In genomic region chr11:48152219-48152618, GRCm38 (mm10) we compare ENCODE assay signal across 24 mouse cellular contexts.
DNase-seq lines count a peak whose midpoint lies in the region; ATAC-seq and TF ChIP-seq lines count a peak whose summit lies in the region.
"Had no signal": no experiment of that assay in that cellular context is flagged by ENCODE, and none has a peak within 500 bp of the region (broad histone marks: within the 10 kb centered on the region; RNA-seq: fewer than 3 reads in every experiment).

No protein-coding gene starts in this region.

- no peak overlapping the region for H3K9ac ChIP-seq in kidney, embryonic 15.5 days
- no peak overlapping the region for H3K9ac ChIP-seq in kidney, embryonic 16.5 days (replicated peaks; ENCODE audit: low read length)
- no peak overlapping the region for H3K9ac ChIP-seq in lung, embryonic 14.5 days
- no peak overlapping the region for H3K9ac ChIP-seq in midbrain, embryonic 11.5 days (ENCODE audit: low read length)
- H3K9ac ChIP-seq: embryonic facial prominence, embryonic 12.5 days; embryonic facial prominence, embryonic 15.5 days; forebrain, postnatal 0 days; hindbrain, embryonic 12.5 days; hindbrain, embryonic 15.5 days had no signal

- no peaks in the 10 kb centered on the region for H3K9me3 ChIP-seq in kidney, embryonic 15.5 days (replicated peaks)
- H3K9me3 ChIP-seq in kidney, embryonic 16.5 days (ENCODE audit: low read length), result no peaks in the 10 kb centered on the region
- H3K9me3 ChIP-seq in lung, embryonic 14.5 days (ENCODE audit: low read depth, low read length), result no peaks in the 10 kb centered on the region
- no peaks in the 10 kb centered on the region for H3K9me3 ChIP-seq in midbrain, embryonic 11.5 days (ENCODE audit: control insufficient read depth, low read length)
- H3K9me3 ChIP-seq: embryonic facial prominence, embryonic 12.5 days; embryonic facial prominence, embryonic 15.5 days; hindbrain, embryonic 12.5 days; hindbrain, embryonic 15.5 days had no signal

- TF ChIP-seq POLR2A in kidney, adult 2 months (IDR thresholded peaks at IDR 0.05; ENCODE audit: low read depth, low read length), result no peak

- TF ChIP-seq CTCF in kidney, adult 2 months (conservative IDR thresholded peaks at IDR 0.05; ENCODE audit: insufficient read depth, insufficient read length, low read depth, low read length), result no peak
- no peak for TF ChIP-seq CTCF in lung, embryonic 14.5 days (IDR thresholded peaks at IDR 0.05; ENCODE audit: low read depth)

- H3K4me2 ChIP-seq in kidney, embryonic 15.5 days, result no peak overlapping the region
- no peak overlapping the region for H3K4me2 ChIP-seq in kidney, embryonic 16.5 days (replicated peaks; ENCODE audit: low read depth, low read length)
- H3K4me2 ChIP-seq in lung, embryonic 14.5 days, result no peak overlapping the region
- no peak overlapping the region for H3K4me2 ChIP-seq in midbrain, embryonic 11.5 days
- H3K4me2 ChIP-seq: embryonic facial prominence, embryonic 12.5 days; embryonic facial prominence, embryonic 15.5 days; heart, embryonic 11.5 days; hindbrain, embryonic 12.5 days; hindbrain, embryonic 15.5 days had no signal

- WGBS in kidney, adult 2 months, result 32% methylated on average over 6 of the region's 6 CpGs
- WGBS in kidney, embryonic 15.5 days, result 56% methylated on average over 6 of the region's 6 CpGs
- 53% methylated on average over 6 of the region's 6 CpGs for WGBS in kidney, embryonic 16.5 days
- WGBS in lung, embryonic 14.5 days, result 17% methylated on average over 6 of the region's 6 CpGs
- 87% methylated on average over 6 of the region's 6 CpGs for WGBS in midbrain, embryonic 11.5 days

- no peak overlapping the region for H3K27ac ChIP-seq in kidney, adult 2 months (ENCODE audit: insufficient read depth, low read depth, low read length)
- no peak overlapping the region for H3K27ac ChIP-seq in kidney, embryonic 15.5 days
- no peak overlapping the region for H3K27ac ChIP-seq in kidney, embryonic 16.5 days (ENCODE audit: low read length)
- no peak overlapping the region for H3K27ac ChIP-seq in lung, embryonic 14.5 days (ENCODE audit: low read depth)
- H3K27ac ChIP-seq in midbrain, embryonic 11.5 days (ENCODE audit: low read depth, low read length), result no peak overlapping the region
- H3K27ac ChIP-seq: embryonic facial prominence, embryonic 12.5 days; embryonic facial prominence, embryonic 15.5 days; gastrocnemius, adult 2 months; hindbrain, embryonic 12.5 days; hindbrain, embryonic 15.5 days had no signal

- H3K36me3 ChIP-seq in kidney, adult 2 months (ENCODE audit: control insufficient read depth, insufficient read depth, low read length), result no peaks in the 10 kb centered on the region
- no peaks in the 10 kb centered on the region for H3K36me3 ChIP-seq in kidney, embryonic 15.5 days
- H3K36me3 ChIP-seq in kidney, embryonic 16.5 days (ENCODE audit: insufficient read depth, low read length), result no peaks in the 10 kb centered on the region
- H3K36me3 ChIP-seq in lung, embryonic 14.5 days (ENCODE audit: insufficient read depth), result no peaks in the 10 kb centered on the region
- H3K36me3 ChIP-seq in midbrain, embryonic 11.5 days (ENCODE audit: control insufficient read depth, insufficient read depth, low read length), result no peaks in the 10 kb centered on the region
- H3K36me3 ChIP-seq: embryonic facial prominence, embryonic 12.5 days; embryonic facial prominence, embryonic 15.5 days; hindbrain, embryonic 12.5 days; hindbrain, embryonic 15.5 days had no signal

- H3K4me1 ChIP-seq in kidney, adult 2 months (ENCODE audit: control insufficient read depth, insufficient read depth, low read length), result no peaks in the 10 kb centered on the region
- no peaks in the 10 kb centered on the region for H3K4me1 ChIP-seq in kidney, embryonic 15.5 days
- H3K4me1 ChIP-seq in kidney, embryonic 16.5 days (ENCODE audit: insufficient read depth, low read length), result no peaks in the 10 kb centered on the region
- H3K4me1 ChIP-seq in lung, embryonic 14.5 days (ENCODE audit: insufficient read depth), result no peaks in the 10 kb centered on the region
- H3K4me1 ChIP-seq in midbrain, embryonic 11.5 days (ENCODE audit: control insufficient read depth, insufficient read depth, low read length), result no peaks in the 10 kb centered on the region
- H3K4me1 ChIP-seq: embryonic facial prominence, embryonic 12.5 days; embryonic facial prominence, embryonic 15.5 days; hindbrain, embryonic 12.5 days; hindbrain, embryonic 15.5 days had no signal

- no peaks in the 10 kb centered on the region for H3K27me3 ChIP-seq in kidney, adult 2 months (replicated peaks; ENCODE audit: control insufficient read depth, insufficient read depth, low read length)
- no peaks in the 10 kb centered on the region for H3K27me3 ChIP-seq in kidney, embryonic 15.5 days
- H3K27me3 ChIP-seq in kidney, embryonic 16.5 days (ENCODE audit: insufficient read depth, low read length), result no peaks in the 10 kb centered on the region
- no peaks in the 10 kb centered on the region for H3K27me3 ChIP-seq in lung, embryonic 14.5 days (ENCODE audit: insufficient read depth, low read length)
- no peaks in the 10 kb centered on the region for H3K27me3 ChIP-seq in midbrain, embryonic 11.5 days (ENCODE audit: control insufficient read depth, insufficient read depth, low read length)
- H3K27me3 ChIP-seq: embryonic facial prominence, embryonic 12.5 days; embryonic facial prominence, embryonic 15.5 days; hindbrain, embryonic 12.5 days; hindbrain, embryonic 15.5 days had no signal

- no peak for ATAC-seq in kidney, embryonic 15.5 days (replicated peaks; ENCODE audit: low FRiP score)
- ATAC-seq in kidney, embryonic 16.5 days (ENCODE audit: low FRiP score, low TSS enrichment), result no peak
- no peak for ATAC-seq in lung, embryonic 14.5 days (ENCODE audit: insufficient read depth)
- ATAC-seq in midbrain, embryonic 11.5 days (ENCODE audit: low FRiP score), result no peak
- ATAC-seq: CD4-positive, CD25-positive, alpha-beta regulatory T cell, adult 4 months; forebrain, embryonic 14.5 days; forebrain, postnatal 0 days had no signal

- H3K4me3 ChIP-seq in kidney, adult 2 months (ENCODE audit: insufficient read depth, low read depth, low read length), result no peak overlapping the region
- H3K4me3 ChIP-seq in kidney, embryonic 15.5 days (replicated peaks), result no peak overlapping the region
- H3K4me3 ChIP-seq in kidney, embryonic 16.5 days (ENCODE audit: low read length), result no peak overlapping the region
- H3K4me3 ChIP-seq in lung, embryonic 14.5 days (ENCODE audit: low read depth, low read length), result no peak overlapping the region
- no peak overlapping the region for H3K4me3 ChIP-seq in midbrain, embryonic 11.5 days (ENCODE audit: low read depth, low read length)
- H3K4me3 ChIP-seq: embryonic facial prominence, embryonic 12.5 days; embryonic facial prominence, embryonic 15.5 days; gastrocnemius, adult 2 months; hindbrain, embryonic 12.5 days; hindbrain, embryonic 15.5 days had no signal

- peak; percentile 8 for DNase-seq in kidney, adult 2 months
- peak; percentile 5 for DNase-seq in kidney, postnatal 10 days
- DNase-seq in lung, embryonic 14.5 days, result peak; percentile 39
- no peak for DNase-seq in lung, postnatal 10 days
- DNase-seq in midbrain, embryonic 11.5 days (ENCODE audit: low spot score, missing footprints), result no peak
- DNase-seq: adrenal gland, adult 2 months; adrenal gland, postnatal 14 days; cerebellum, adult 11 months; cerebellum, adult 2 months; cerebellum, postnatal 10 days; cerebellum, postnatal 36 days; forebrain, postnatal 0 days; gastrocnemius, adult 2 months; gastrocnemius, postnatal 14 days; heart, adult 11 months had no signal

Comparison
In these comparisons a context has a peak if more than half of its experiments do, and no peak if none do; other contexts are left out.
1. DNase-seq: peak in kidney, adult 2 months (single experiment), kidney, postnatal 10 days (single experiment) and lung, embryonic 14.5 days (single experiment); none in lung, postnatal 10 days (single experiment) and midbrain, embryonic 11.5 days (single experiment).